Mouse (Mus musculus): ENCODE measurements around the gene Tsc1.

DNA sequence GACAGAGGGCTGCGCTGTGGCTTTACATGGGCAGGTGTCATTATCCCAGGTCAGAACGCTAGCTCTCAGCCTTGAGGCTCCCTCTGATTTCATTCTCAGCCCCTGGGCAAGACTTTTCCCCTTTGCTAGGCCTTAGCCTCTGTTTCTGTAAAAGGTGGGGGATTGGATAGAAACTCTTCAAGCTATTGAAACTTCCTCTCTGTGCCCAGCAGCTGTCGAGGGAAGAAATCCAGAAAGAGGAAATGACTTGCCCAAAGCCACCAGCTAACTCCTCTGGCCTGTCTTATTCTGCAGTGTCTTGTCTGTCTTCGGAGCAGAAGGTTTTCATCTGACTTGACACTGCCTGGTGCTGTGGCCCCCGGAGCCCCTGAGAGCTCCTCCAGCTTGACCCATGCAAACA lies 57.5 kb downstream of the Tsc1 start:
- TF ChIP-seq CTCF (conservative IDR thresholded peaks at IDR 0.05; ENCODE audit: low read length) (no peak), NANOG (IDR thresholded peaks at IDR 0.05; ENCODE audit: borderline replicate concordance, low read length) (no peak)

Measured in E14TG2a.4 (cell line).